Mouse (Mus musculus) liver, embryonic 15.5 days (tissue): ENCODE measurements around the gene D630036H23Rik. TPM values are rescaled to one million over a fixed set of nuclear protein-coding genes. Genes with fewer than 3 reads are reported as not detected.
"Not testable (repeated sequence)": the region's sequence is repeated elsewhere in the genome, so short reads cannot be mapped to it uniquely, and the experiment has no call there.

Experiments
- ATAC-seq: fragments of 200-750 bp; cut with Nextera tagmentation; 2 replicates; pipeline ENCODE4 v1.8.0; 2017; ENCODE audit warnings: moderate number of reproducible peaks, mild to moderate bottlenecking, moderate library complexity; ENCODE audit not compliant: insufficient read depth
- H3K27ac ChIP-seq: fragments of 300-500 bp; sonication (generic); replicated peaks from 2 replicates; pipeline ENCODE4 v1.5.1; 2015; ENCODE audit warnings: mild to moderate bottlenecking, inconsistent platforms
- H3K27me3 ChIP-seq: fragments of 300-500 bp; sonication (generic); 2 replicates; pipeline ENCODE4 v1.6.1; 2015; ENCODE audit warnings: mild to moderate bottlenecking, inconsistent platforms
- H3K36me3 ChIP-seq: fragments of 300-500 bp; sonication (generic); replicated peaks from 2 replicates; pipeline ENCODE4 v1.6.1; 2015; ENCODE audit warnings: moderate library complexity, mild to moderate bottlenecking, inconsistent platforms
- H3K4me1 ChIP-seq: fragments of 300-500 bp; sonication (generic); replicated peaks from 2 replicates; pipeline ENCODE4 v1.6.1; 2015; ENCODE audit warnings: inconsistent platforms
- H3K4me2 ChIP-seq: fragments of 300-500 bp; sonication (generic); 2 replicates; pipeline ENCODE4 v1.6.1; 2015; ENCODE audit warnings: moderate library complexity, mild to moderate bottlenecking, inconsistent platforms
- H3K4me3 ChIP-seq: fragments of 300-500 bp; sonication (generic); replicated peaks from 2 replicates; pipeline ENCODE4 v1.5.1; 2015; ENCODE audit warnings: mild to moderate bottlenecking, inconsistent platforms
- H3K9ac ChIP-seq: fragments of 300-500 bp; sonication (generic); 2 replicates; pipeline ENCODE4 v1.6.1; 2015; ENCODE audit warnings: moderate library complexity, mild to moderate bottlenecking, inconsistent platforms
- H3K9me3 ChIP-seq: fragments of 300-500 bp; sonication (generic); replicated peaks from 2 replicates; pipeline ENCODE4 v1.6.1; 2016; ENCODE audit warnings: inconsistent platforms
- WGBS: fragments of 180-500 bp; shearing (Covaris S2); methylation state at CpG from one replicate; pipeline ENCODE4 v1.1.7; 2015; ENCODE audit warnings: mixed read lengths; ENCODE audit not compliant: insufficient replicate concordance; 5-methylcytosine and 5-hydroxymethylcytosine counted together
- polyA plus RNA-seq: library from polyadenylated mRNA; unstranded; fragments of >200 nt; fragmentation: Nextera tagmentation; extraction: Ambion mirVana; gene quantifications from 2 replicates; pipeline ENCODE4 v1.2.1, GENCODE M21; 2015

The D630036H23Rik gene
- 0.41 TPM in 1 of 2 replicates, not detected in the other for polyA plus RNA-seq

- H3K4me1 ChIP-seq = peaks cover 15% of the 10 kb centered on the region
- H3K36me3 ChIP-seq = no peaks in the 10 kb centered on the region
Observed at GRCm38 (mm10) chr12:36381441-36382340, at the start of gene D630036H23Rik, which contains the start of gene Ispd. D630036H23Rik (minus strand) TSS chr12:36382181. Ispd (plus strand) TSS chr12:36381450.

GRCm38 (mm10) chr12:36426163-36427045, 44.4 kb upstream of the D630036H23Rik start:
- Histone ChIP-seq H3K4me2 (no peak overlapping the region), H3K4me3 (no peak overlapping the region), H3K27me3 (no peaks in the 10 kb centered on the region), H3K4me1 (no peaks in the 10 kb centered on the region), H3K9me3 (no peaks in the 10 kb centered on the region), H3K9ac (no peak overlapping the region), H3K36me3 (no peaks in the 10 kb centered on the region), H3K27ac (no peak overlapping the region)
- no peak for ATAC-seq
- 65% methylated on average over 15 of the region's 15 CpGs for WGBS

More at GRCm38 (mm10) chr12:36381441-36382340, at the start of gene D630036H23Rik, which contains the start of gene Ispd:
- Histone ChIP-seq H3K4me2 (peak within 1 kb of the TSS; percentile 84), H3K27ac (peak within 1 kb of the TSS; percentile 64), H3K9ac (peak within 1 kb of the TSS; percentile 70), H3K4me3 (peak within 1 kb of the TSS; percentile 65), H3K27me3 (no peaks in the 10 kb centered on the region), H3K9me3 (no peaks in the 10 kb centered on the region)
- under 1% methylated on average over 64 of the region's 64 CpGs for WGBS
- peak; percentile 89 for ATAC-seq

GRCm38 (mm10) chr12:36425258-36425657, 43.3 kb upstream of the D630036H23Rik start:
- no peak overlapping the region for H3K27ac ChIP-seq
- H3K9me3 ChIP-seq = no peaks in the 10 kb centered on the region
- H3K4me2 ChIP-seq = no peak overlapping the region
- no peaks in the 10 kb centered on the region for H3K36me3 ChIP-seq
- no peak overlapping the region for H3K9ac ChIP-seq
- WGBS = 77% methylated on average over 7 of the region's 7 CpGs
- H3K4me3 ChIP-seq = no peak overlapping the region
- H3K4me1 ChIP-seq = no peaks in the 10 kb centered on the region
- no peak for ATAC-seq
- H3K27me3 ChIP-seq = no peaks in the 10 kb centered on the region

GRCm38 (mm10) chr12:36423677-36424076, 41.7 kb upstream of the D630036H23Rik start:
- H3K9ac ChIP-seq = no peak overlapping the region
- no peaks in the 10 kb centered on the region for H3K9me3 ChIP-seq
- no peak overlapping the region for H3K4me3 ChIP-seq
- no peak for ATAC-seq
- no peaks in the 10 kb centered on the region for H3K27me3 ChIP-seq
- no peaks in the 10 kb centered on the region for H3K36me3 ChIP-seq
- no peaks in the 10 kb centered on the region for H3K4me1 ChIP-seq
- no peak overlapping the region for H3K4me2 ChIP-seq
- 71% methylated on average over 10 of the region's 10 CpGs for WGBS
- no peak overlapping the region for H3K27ac ChIP-seq

GRCm38 (mm10) chr12:36395115-36395514, 13.1 kb upstream of the D630036H23Rik start:
- H3K4me1 ChIP-seq = no peaks in the 10 kb centered on the region
- no peak overlapping the region for H3K4me3 ChIP-seq
- no peak for ATAC-seq
- no peak overlapping the region for H3K4me2 ChIP-seq
- H3K9me3 ChIP-seq = no peaks in the 10 kb centered on the region
- no peak overlapping the region for H3K27ac ChIP-seq
- no peaks in the 10 kb centered on the region for H3K36me3 ChIP-seq
- H3K9ac ChIP-seq = no peak overlapping the region
- no peaks in the 10 kb centered on the region for H3K27me3 ChIP-seq
- WGBS = 76% methylated on average over 2 of the region's 2 CpGs

GRCm38 (mm10) chr12:36386991-36387390, 5.0 kb upstream of the D630036H23Rik start:
- Histone ChIP-seq H3K27ac (no peak overlapping the region), H3K9ac (no peak overlapping the region), H3K4me2 (no peak overlapping the region), H3K4me1 (peaks cover 6% of the 10 kb centered on the region; the same call in 1 of the 2 replicates), H3K36me3 (no peaks in the 10 kb centered on the region), H3K4me3 (no peak overlapping the region), H3K27me3 (no peaks in the 10 kb centered on the region), H3K9me3 (no peaks in the 10 kb centered on the region)
- ATAC-seq = no peak
- WGBS = 69% methylated on average over 4 of the region's 4 CpGs

- Histone ChIP-seq H3K9ac (no peak overlapping the region), H3K27me3 (no peaks in the 10 kb centered on the region), H3K4me3 (no peak overlapping the region), H3K9me3 (no peaks in the 10 kb centered on the region), H3K27ac (no peak overlapping the region), H3K36me3 (no peaks in the 10 kb centered on the region), H3K4me1 (peaks cover 15% of the 10 kb centered on the region), H3K4me2 (no peak overlapping the region)
- ATAC-seq = no peak
- WGBS = 68% methylated on average over 6 of the region's 6 CpGs
Observed at GRCm38 (mm10) chr12:36385386-36385785, 3.4 kb upstream of the D630036H23Rik start.

GRCm38 (mm10) chr12:36380806-36381205, 1.2 kb downstream of the D630036H23Rik start:
- WGBS = 51% methylated on average over 5 of the region's 5 CpGs
- no peak overlapping the region for H3K27ac ChIP-seq
- ATAC-seq = no peak

GRCm38 (mm10) chr12:36380254-36380653, 1.7 kb downstream of the D630036H23Rik start:
- Histone ChIP-seq H3K27me3 (no peaks in the 10 kb centered on the region), H3K9ac (no peak overlapping the region), H3K36me3 (no peaks in the 10 kb centered on the region), H3K4me1 (peaks cover 15% of the 10 kb centered on the region), H3K27ac (no peak overlapping the region), H3K9me3 (no peaks in the 10 kb centered on the region), H3K4me2 (no peak overlapping the region), H3K4me3 (no peak overlapping the region)
- 49% methylated on average over 3 of the region's 3 CpGs for WGBS
- ATAC-seq = no peak

More at GRCm38 (mm10) chr12:36380806-36381205, 1.2 kb downstream of the D630036H23Rik start:
- Histone ChIP-seq H3K4me3 (no peak overlapping the region), H3K4me1 (peaks cover 15% of the 10 kb centered on the region), H3K27me3 (no peaks in the 10 kb centered on the region), H3K9me3 (no peaks in the 10 kb centered on the region), H3K4me2 (peak overlapping the region; percentile 84), H3K36me3 (no peaks in the 10 kb centered on the region), H3K9ac (no peak overlapping the region; the same call in 1 of the 2 replicates)

- not testable (repeated sequence) for H3K36me3 ChIP-seq, ATAC-seq, H3K4me1 ChIP-seq, H3K27ac ChIP-seq, H3K27me3 ChIP-seq, H3K4me3 ChIP-seq, H3K4me2 ChIP-seq, H3K9me3 ChIP-seq, H3K9ac ChIP-seq
- 73% methylated on average over 3 of the region's 4 CpGs for WGBS
Observed at GRCm38 (mm10) chr12:36376391-36376790, 5.6 kb downstream of the D630036H23Rik start.
